In genomic region chr11:3969837-3970236, GRCm38 (mm10) we compare ENCODE assay signal across 16 mouse cellular contexts. TPM values are rescaled to one million over a fixed set of nuclear protein-coding genes. Genes with fewer than 3 reads are reported as not detected.
DNase-seq lines count a peak whose midpoint lies in the region; ATAC-seq and TF ChIP-seq lines count a peak whose summit lies in the region.
"Had no signal": no experiment of that assay in that cellular context is flagged by ENCODE, and none has a peak within 500 bp of the region (broad histone marks: within the 10 kb centered on the region; RNA-seq: fewer than 3 reads in every experiment).

No protein-coding gene starts in this region.

- intact Hi-C loops in heart, postnatal 25 days (cut with DNase I): no loop called here

- peaks cover 60% of the 10 kb centered on the region for H3K36me3 ChIP-seq in liver, postnatal 0 days (replicated peaks; ENCODE audit: insufficient read depth, low read length)
- H3K36me3 ChIP-seq in E14TG2a.4 (ENCODE audit: insufficient read depth, low read length): peaks cover 93% of the 10 kb centered on the region
- H3K36me3 ChIP-seq in midbrain, embryonic 14.5 days (ENCODE audit: control insufficient read depth, insufficient read depth, low read length): peaks cover 72% of the 10 kb centered on the region

- H3K27me3 ChIP-seq in liver, postnatal 0 days (ENCODE audit: insufficient read depth, low read length): no peaks in the 10 kb centered on the region
- H3K27me3 ChIP-seq in E14TG2a.4 (ENCODE audit: insufficient read depth, low read length): no peaks in the 10 kb centered on the region
- no peaks in the 10 kb centered on the region for H3K27me3 ChIP-seq in midbrain, embryonic 14.5 days (ENCODE audit: control insufficient read depth, insufficient read depth, low read length)
- H3K27me3 ChIP-seq: hindbrain, embryonic 15.5 days had no signal

- no peaks in the 10 kb centered on the region for H3K9me3 ChIP-seq in liver, postnatal 0 days (ENCODE audit: low read length)
- no peaks in the 10 kb centered on the region for H3K9me3 ChIP-seq in E14TG2a.4 (ENCODE audit: low read length)
- H3K9me3 ChIP-seq in midbrain, embryonic 14.5 days (ENCODE audit: control insufficient read depth, low read length): no peaks in the 10 kb centered on the region
- H3K9me3 ChIP-seq: heart, embryonic 10.5 days; hindbrain, embryonic 15.5 days had no signal

- WGBS in liver, postnatal 0 days (ENCODE audit: insufficient replicate concordance): 82% methylated on average over 3 of the region's 3 CpGs
- WGBS in midbrain, embryonic 14.5 days: 94% methylated on average over 3 of the region's 3 CpGs

- no peak for TF ChIP-seq POLR2A in cortical plate, adult 2 months (IDR thresholded peaks at IDR 0.05; ENCODE audit: extremely low read depth, insufficient read depth, low read length)

- H3K27ac ChIP-seq in liver, postnatal 0 days (ENCODE audit: low read depth): no peak overlapping the region
- no peak overlapping the region for H3K27ac ChIP-seq in cortical plate, adult 2 months (ENCODE audit: insufficient read depth, low read length)
- H3K27ac ChIP-seq in midbrain, embryonic 14.5 days (replicated peaks; ENCODE audit: low read depth, low read length): no peak overlapping the region
- H3K27ac ChIP-seq: heart, embryonic 10.5 days; hindbrain, embryonic 15.5 days had no signal

- DNase-seq in heart, adult 11 months: peak; percentile 61
- DNase-seq in heart, postnatal 25 days (ENCODE audit: low spot score): no peak
- DNase-seq in liver, postnatal 0 days: no peak
- DNase-seq in liver: no peak
- no peak for DNase-seq in thymus, postnatal 4 days
- no peak for DNase-seq in midbrain, embryonic 14.5 days
- DNase-seq: cerebellum, adult 11 months had no signal

- ATAC-seq in liver, postnatal 0 days: no peak
- no peak for ATAC-seq in midbrain, embryonic 14.5 days (ENCODE audit: low FRiP score, low TSS enrichment)
- ATAC-seq: forebrain, embryonic 16.5 days had no signal

- no peak overlapping the region for H3K4me2 ChIP-seq in liver, postnatal 0 days (ENCODE audit: low read depth, low read length)
- no peak overlapping the region for H3K4me2 ChIP-seq in midbrain, embryonic 14.5 days (ENCODE audit: low read length)
- H3K4me2 ChIP-seq: hindbrain, embryonic 15.5 days had no signal

- H3K4me1 ChIP-seq in liver, postnatal 0 days (ENCODE audit: insufficient read depth): peaks cover 3% of the 10 kb centered on the region
- H3K4me1 ChIP-seq in E14TG2a.4 (replicated peaks; ENCODE audit: low read depth, low read length): peaks cover 65% of the 10 kb centered on the region
- H3K4me1 ChIP-seq in cortical plate, adult 2 months (ENCODE audit: control insufficient read depth, insufficient read depth, low read length): peaks cover 3% of the 10 kb centered on the region; the same call in 1 of the 2 replicates
- H3K4me1 ChIP-seq in midbrain, embryonic 14.5 days (ENCODE audit: control insufficient read depth, insufficient read depth, low read length): peaks cover 3% of the 10 kb centered on the region

- no peak for TF ChIP-seq EP300 in liver, postnatal 0 days (IDR thresholded peaks at IDR 0.05; ENCODE audit: low read depth)

- H3K9ac ChIP-seq in liver, postnatal 0 days (replicated peaks): no peak overlapping the region
- H3K9ac ChIP-seq in midbrain, embryonic 14.5 days (replicated peaks; ENCODE audit: low read length): no peak overlapping the region
- H3K9ac ChIP-seq: hindbrain, embryonic 15.5 days had no signal

- H3K4me3 ChIP-seq in liver, postnatal 0 days (ENCODE audit: low read depth, low read length): no peak overlapping the region
- H3K4me3 ChIP-seq in E14TG2a.4 (replicated peaks; ENCODE audit: low read length): no peak overlapping the region
- no peak overlapping the region for H3K4me3 ChIP-seq in cortical plate, adult 2 months (ENCODE audit: insufficient read depth, low read length)
- no peak overlapping the region for H3K4me3 ChIP-seq in midbrain, embryonic 14.5 days (replicated peaks; ENCODE audit: low read depth, low read length)
- H3K4me3 ChIP-seq: heart, embryonic 10.5 days; hindbrain, embryonic 15.5 days; myocyte had no signal

- peak; percentile 38; the same call in 1 of the 2 replicates for TF ChIP-seq CTCF in liver, postnatal 0 days (IDR thresholded peaks at IDR 0.05; ENCODE audit: low read depth)
- TF ChIP-seq CTCF in E14TG2a.4 (conservative IDR thresholded peaks at IDR 0.05; ENCODE audit: low read length): peak; percentile 25
- TF ChIP-seq CTCF in cortical plate, adult 2 months (IDR thresholded peaks at IDR 0.05; ENCODE audit: extremely low read depth, insufficient read depth, low read length): peak; percentile 39

RNA-seq across cellular contexts. Expression of gene Pes1, which starts 6.1 kb away (rescaled TPM):
- 10 to 100 TPM; 28.1 to 29.8 TPM for total RNA-seq in heart, postnatal 25 days (2021)
- polyA plus RNA-seq in liver, postnatal 0 days (2015; fragmentation: Nextera tagmentation; extraction: Ambion mirVana): 24.3 and 26.5 TPM in 2 replicates
- 34.4 and 34.6 TPM in 2 replicates for polyA plus RNA-seq in cortical plate, adult 2 months (2012; rRNA removed)
- 39.2 and 54.4 TPM in 2 replicates for polyA plus RNA-seq in midbrain, embryonic 14.5 days (2014; fragmentation: Nextera tagmentation; extraction: Ambion mirVana)

RNA-seq across cellular contexts. Expression of gene 4930556J24Rik, which starts 6.7 kb away (rescaled TPM):
- not detected for total RNA-seq in heart, postnatal 25 days (2021)
- polyA plus RNA-seq in liver, postnatal 0 days (2015; fragmentation: Nextera tagmentation; extraction: Ambion mirVana): not detected in 2 replicates
- polyA plus RNA-seq in cortical plate, adult 2 months (2012; rRNA removed): 0.08 and 0.27 TPM in 2 replicates
- polyA plus RNA-seq in midbrain, embryonic 14.5 days (2014; fragmentation: Nextera tagmentation; extraction: Ambion mirVana): 0.24 TPM in 1 of 2 replicates, not detected in the other
- total RNA-seq: adrenal gland, adult 18-20 months; left cerebral cortex, adult 18-20 months had no signal
- polyA plus RNA-seq: embryonic facial prominence, embryonic 11.5 days had no signal

RNA-seq across cellular contexts. Expression of gene Gal3st1, which starts 13.6 kb away (rescaled TPM):
- under 1 TPM; 0.17 to 0.31 TPM for total RNA-seq in heart, postnatal 25 days (2021)
- polyA plus RNA-seq in liver, postnatal 0 days (2015; fragmentation: Nextera tagmentation; extraction: Ambion mirVana): 7.5 and 8.5 TPM in 2 replicates
- 32.0 and 36.4 TPM in 2 replicates for polyA plus RNA-seq in cortical plate, adult 2 months (2012; rRNA removed)
- polyA plus RNA-seq in midbrain, embryonic 14.5 days (2014; fragmentation: Nextera tagmentation; extraction: Ambion mirVana): 3.6 and 4.2 TPM in 2 replicates
- total RNA-seq: adrenal gland, adult 18-20 months had no signal
- polyA plus RNA-seq: myocyte had no signal

RNA-seq across cellular contexts. Expression of gene Tcn2, which starts 37.9 kb away (rescaled TPM):
- total RNA-seq in heart, postnatal 25 days (2021): 10 to 100 TPM; 41.3 to 41.7 TPM
- 55.5 and 61.3 TPM in 2 replicates for polyA plus RNA-seq in liver, postnatal 0 days (2015; fragmentation: Nextera tagmentation; extraction: Ambion mirVana)
- 32.0 and 33.7 TPM in 2 replicates for polyA plus RNA-seq in cortical plate, adult 2 months (2012; rRNA removed)
- polyA plus RNA-seq in midbrain, embryonic 14.5 days (2014; fragmentation: Nextera tagmentation; extraction: Ambion mirVana): 11.7 and 21.2 TPM in 2 replicates

RNA-seq across cellular contexts. Expression of gene Slc35e4, which starts 55.4 kb away (rescaled TPM):
- 1 to 10 TPM; 4.4 to 5.7 TPM for total RNA-seq in heart, postnatal 25 days (2021)
- polyA plus RNA-seq in liver, postnatal 0 days (2015; fragmentation: Nextera tagmentation; extraction: Ambion mirVana): 0.43 and 0.46 TPM in 2 replicates
- 20.7 and 21.7 TPM in 2 replicates for polyA plus RNA-seq in cortical plate, adult 2 months (2012; rRNA removed)
- polyA plus RNA-seq in midbrain, embryonic 14.5 days (2014; fragmentation: Nextera tagmentation; extraction: Ambion mirVana): 10.8 and 14.5 TPM in 2 replicates
